ENCODE assay signal across 8 mouse cellular contexts in the genomic region with DNA sequence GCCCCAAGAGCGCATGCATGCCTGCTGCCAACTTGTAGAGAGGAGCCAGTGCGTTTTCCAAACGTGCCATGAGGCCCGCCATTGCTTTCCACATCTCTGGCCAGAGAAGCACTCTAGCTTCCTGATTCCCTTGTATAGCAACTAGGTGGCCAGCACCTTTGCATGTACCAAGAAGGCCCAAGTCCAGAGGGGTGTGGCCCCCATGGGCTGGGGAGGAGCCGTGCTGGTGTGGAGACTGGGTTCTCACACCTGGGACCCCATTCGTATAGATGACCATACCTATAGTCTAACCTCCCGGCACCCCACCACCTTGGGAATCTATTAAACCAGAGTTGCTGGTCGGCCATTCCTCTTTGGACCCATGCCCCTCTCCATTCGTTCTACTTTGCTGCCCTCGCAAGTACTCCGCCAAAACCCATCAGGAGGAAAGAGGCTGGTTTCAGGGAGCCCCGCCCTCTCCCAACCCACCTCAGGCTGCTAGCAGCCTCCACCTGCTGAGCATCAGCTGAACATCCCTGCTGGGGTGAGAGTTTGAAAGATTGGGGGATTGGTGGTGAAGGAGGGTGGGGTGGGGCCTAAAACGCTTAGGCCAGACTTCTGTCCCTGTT. TPM values are rescaled to one million over a fixed set of nuclear protein-coding genes. Genes with fewer than 3 reads are reported as not detected.
DNase-seq lines count a peak whose midpoint lies in the region; ATAC-seq and TF ChIP-seq lines count a peak whose summit lies in the region.

A gene (plus strand): TSS at position 474 of the 608 bp plus-strand sequence.

- H3K4me2 ChIP-seq in intestine, embryonic 16.5 days (ENCODE audit: low read depth, low read length) = peak within 1 kb of the TSS; percentile 89
- H3K4me2 ChIP-seq in limb, embryonic 12.5 days = peak within 1 kb of the TSS; percentile 83
- peak within 1 kb of the TSS; percentile 76 for H3K4me2 ChIP-seq in stomach, embryonic 15.5 days

- no peaks in the 10 kb centered on the region for H3K79me2 ChIP-seq in heart, adult 2 months (replicated peaks; ENCODE audit: control insufficient read depth, insufficient read depth, low read length)

- H3K36me3 ChIP-seq in heart, adult 2 months (ENCODE audit: control insufficient read depth, insufficient read depth, low read length) = no peaks in the 10 kb centered on the region
- peaks cover 25% of the 10 kb centered on the region for H3K36me3 ChIP-seq in E14TG2a.4 (ENCODE audit: insufficient read depth, low read length)
- H3K36me3 ChIP-seq in intestine, embryonic 16.5 days (ENCODE audit: control insufficient read depth, insufficient read depth, low read length) = no peaks in the 10 kb centered on the region
- peaks cover 7% of the 10 kb centered on the region for H3K36me3 ChIP-seq in limb, embryonic 12.5 days
- no peaks in the 10 kb centered on the region for H3K36me3 ChIP-seq in stomach, embryonic 15.5 days

- no peak for TF ChIP-seq EP300 in heart, adult 2 months (IDR thresholded peaks at IDR 0.05; ENCODE audit: insufficient read depth, low read depth, low read length)

- peak within 1 kb of the TSS; percentile 15; the same call in 1 of the 2 replicates for H3K27ac ChIP-seq in heart, adult 2 months
- no peak within 1 kb of the TSS for H3K27ac ChIP-seq in cortical plate, adult 2 months (ENCODE audit: insufficient read depth, low read length)
- peak within 1 kb of the TSS; percentile 63 for H3K27ac ChIP-seq in intestine, embryonic 16.5 days (ENCODE audit: low read length)
- peak within 1 kb of the TSS; percentile 75; the same call in 1 of the 2 replicates for H3K27ac ChIP-seq in limb, embryonic 12.5 days
- 0 out of 2 replicates have a peak within 1 kb of the TSS, but pooled peaks have one; percentile 66 for H3K27ac ChIP-seq in stomach, embryonic 15.5 days

- no peaks in the 10 kb centered on the region for H3K9me3 ChIP-seq in E14TG2a.4 (ENCODE audit: low read length)
- no peaks in the 10 kb centered on the region for H3K9me3 ChIP-seq in intestine, embryonic 16.5 days (ENCODE audit: control insufficient read depth, low read length)
- no peaks in the 10 kb centered on the region for H3K9me3 ChIP-seq in limb, embryonic 12.5 days
- H3K9me3 ChIP-seq in stomach, embryonic 15.5 days = no peaks in the 10 kb centered on the region

- no peaks in the 10 kb centered on the region for H3K27me3 ChIP-seq in heart, adult 2 months (ENCODE audit: control insufficient read depth, insufficient read depth, low read length)
- peaks cover 22% of the 10 kb centered on the region for H3K27me3 ChIP-seq in E14TG2a.4 (ENCODE audit: insufficient read depth, low read length)
- no peaks in the 10 kb centered on the region for H3K27me3 ChIP-seq in intestine, embryonic 16.5 days (replicated peaks; ENCODE audit: control insufficient read depth, insufficient read depth, low read length)
- peaks cover 9% of the 10 kb centered on the region for H3K27me3 ChIP-seq in limb, embryonic 12.5 days
- H3K27me3 ChIP-seq in stomach, embryonic 15.5 days (replicated peaks) = no peaks in the 10 kb centered on the region

- no peak for ATAC-seq in intestine, embryonic 16.5 days
- ATAC-seq in limb, embryonic 12.5 days (ENCODE audit: insufficient number of reproducible peaks, insufficient read depth, low FRiP score, low TSS enrichment, low read depth) = no peak
- ATAC-seq in stomach, embryonic 15.5 days (ENCODE audit: insufficient read depth, low FRiP score, low read depth) = no peak

- DNase-seq in heart, adult 2 months = no peak
- no peak for DNase-seq in heart, postnatal 25 days (ENCODE audit: low spot score)
- no peak for DNase-seq in urinary bladder, postnatal 25 days (ENCODE audit: low spot score)

- H3K4me1 ChIP-seq in heart, adult 2 months (ENCODE audit: control insufficient read depth, insufficient read depth, low read length) = peaks cover 3% of the 10 kb centered on the region; the same call in 1 of the 2 replicates
- peaks cover 47% of the 10 kb centered on the region for H3K4me1 ChIP-seq in E14TG2a.4 (replicated peaks; ENCODE audit: low read depth, low read length)
- peaks cover 7% of the 10 kb centered on the region; the same call in 1 of the 2 replicates for H3K4me1 ChIP-seq in cortical plate, adult 2 months (ENCODE audit: control insufficient read depth, insufficient read depth, low read length)
- peaks cover 16% of the 10 kb centered on the region for H3K4me1 ChIP-seq in intestine, embryonic 16.5 days (ENCODE audit: control insufficient read depth, insufficient read depth, low read length)
- peaks cover 25% of the 10 kb centered on the region for H3K4me1 ChIP-seq in limb, embryonic 12.5 days (replicated peaks)
- H3K4me1 ChIP-seq in stomach, embryonic 15.5 days = peaks cover 18% of the 10 kb centered on the region

- intact Hi-C loops in heart, adult 2 months (cut with DNase I) = no loop called here
- intact Hi-C loops in heart, postnatal 25 days (cut with DNase I) = loop anchor here (5.0 kb wide), 1 partner anchor 70 kb away; a partner anchor contains a TSS

- peak within 1 kb of the TSS; percentile 62 for H3K9ac ChIP-seq in heart, adult 2 months (ENCODE audit: low read depth, low read length)
- peak within 1 kb of the TSS; percentile 82 for H3K9ac ChIP-seq in intestine, embryonic 16.5 days (ENCODE audit: low read depth, low read length)
- H3K9ac ChIP-seq in limb, embryonic 12.5 days (replicated peaks) = peak within 1 kb of the TSS; percentile 76
- H3K9ac ChIP-seq in stomach, embryonic 15.5 days = peak within 1 kb of the TSS; percentile 70

- TF ChIP-seq POLR2A in heart, adult 2 months (IDR thresholded peaks at IDR 0.05; ENCODE audit: insufficient read depth, low read depth, low read length) = no peak
- no peak for TF ChIP-seq POLR2A in cortical plate, adult 2 months (IDR thresholded peaks at IDR 0.05; ENCODE audit: extremely low read depth, insufficient read depth, low read length)

- H3K4me3 ChIP-seq in heart, adult 2 months = peak within 1 kb of the TSS; percentile 67
- peak within 1 kb of the TSS; percentile 89 for H3K4me3 ChIP-seq in E14TG2a.4 (replicated peaks; ENCODE audit: low read length)
- H3K4me3 ChIP-seq in cortical plate, adult 2 months (ENCODE audit: insufficient read depth, low read length) = peak within 1 kb of the TSS; percentile 66
- peak within 1 kb of the TSS; percentile 72 for H3K4me3 ChIP-seq in intestine, embryonic 16.5 days (ENCODE audit: low read length)
- peak within 1 kb of the TSS; percentile 66 for H3K4me3 ChIP-seq in limb, embryonic 12.5 days (replicated peaks)
- H3K4me3 ChIP-seq in stomach, embryonic 15.5 days (replicated peaks) = peak within 1 kb of the TSS; percentile 70

- 67% methylated on average over 13 of the region's 13 CpGs for WGBS in heart, adult 2 months
- 46% methylated on average over 13 of the region's 13 CpGs for WGBS in intestine, embryonic 16.5 days
- 32% methylated on average over 13 of the region's 13 CpGs for WGBS in limb, embryonic 12.5 days
- 54% methylated on average over 13 of the region's 13 CpGs for WGBS in stomach, embryonic 15.5 days

- TF ChIP-seq CTCF in heart, adult 2 months (IDR thresholded peaks at IDR 0.05) = no peak
- TF ChIP-seq CTCF in E14TG2a.4 (conservative IDR thresholded peaks at IDR 0.05; ENCODE audit: low read length) = no peak
- no peak for TF ChIP-seq CTCF in cortical plate, adult 2 months (IDR thresholded peaks at IDR 0.05; ENCODE audit: extremely low read depth, insufficient read depth, low read length)

RNA-seq across cellular contexts. Expression of the gene that starts here (rescaled TPM):
- total RNA-seq in heart, adult 2 months (2021) = 1 to 10 TPM; 4.0 to 5.7 TPM
- 14.3 and 17.4 TPM in 2 replicates for polyA plus RNA-seq in heart, adult 2 months (2012; rRNA removed)
- 1 to 10 TPM; 4.5 to 6.2 TPM for total RNA-seq in heart, postnatal 25 days (2021)
- polyA plus RNA-seq in cortical plate, adult 2 months (2012; rRNA removed) = 37.2 and 37.9 TPM in 2 replicates
- 65.3 and 73.7 TPM in 2 replicates for polyA plus RNA-seq in intestine, embryonic 16.5 days (2015; fragmentation: Nextera tagmentation; extraction: Ambion mirVana)
- polyA plus RNA-seq in limb, embryonic 12.5 days (2016; fragmentation: Nextera tagmentation; extraction: Ambion mirVana) = 30.8 TPM in 2 replicates
- polyA plus RNA-seq in stomach, embryonic 15.5 days (2015; fragmentation: Nextera tagmentation; extraction: Ambion mirVana) = 33.9 and 34.3 TPM in 2 replicates
